Mouse (Mus musculus) embryonic facial prominence, embryonic 15.5 days (tissue): ENCODE data around the gene Cish. TPM values are rescaled to one million over a fixed set of nuclear protein-coding genes. Genes with fewer than 3 reads are reported as not detected.

Experiments
- polyA plus RNA-seq: library from polyadenylated mRNA; unstranded; fragments of >200 nt; fragmentation: Nextera tagmentation; extraction: Ambion mirVana; gene quantifications from 2 replicates; pipeline ENCODE4 v1.2.1, GENCODE M21; 2015

Gene Cish
- polyA plus RNA-seq, 1 experiment from 2014 or later, result 18.9 TPM

Other genes starting within 250 kb of the Cish start
- 0.56 and 0.83 TPM in 2 replicates for gene Dock3, start 64.1 kb upstream of the Cish start, polyA plus RNA-seq
- 22.2 and 24.0 TPM in 2 replicates for gene Mapkapk3, start 6.1 kb upstream of the Cish start, polyA plus RNA-seq
- gene Hemk1, start 42.3 kb downstream of the Cish start, polyA plus RNA-seq, result 11.7 and 12.3 TPM in 2 replicates
- 0.91 and 0.97 TPM in 2 replicates for gene 6430571L13Rik, start 44.6 kb downstream of the Cish start, polyA plus RNA-seq
- 0.96 and 1.3 TPM in 2 replicates for gene Cacna2d2, start 103.6 kb downstream of the Cish start, polyA plus RNA-seq
- 51.6 and 53.3 TPM in 2 replicates for gene Tmem115, start 237.9 kb downstream of the Cish start, polyA plus RNA-seq
- gene Cyb561d2, start 246.2 kb downstream of the Cish start, polyA plus RNA-seq, result 26.4 and 26.8 TPM in 2 replicates
- gene Nprl2, start 246.2 kb downstream of the Cish start, polyA plus RNA-seq, result 41.9 and 48.0 TPM in 2 replicates